Mouse (Mus musculus) left cerebral cortex, adult 18-20 months (tissue): ENCODE measurements around the gene Lmod3. TPM values are rescaled to one million over a fixed set of nuclear protein-coding genes. Genes with fewer than 3 reads are reported as not detected.
A peak's percentile ranks its signal among the peaks of the same experiment; 100 is the strongest.

Source experiments
- DNase-seq, 2 experiments: peaks; one replicate each; pipeline ENCODE4 v3.0.0; 2021 to 2022; ENCODE audit warnings: low spot score in 2 of 2, mixed read lengths in 1 of 2
- total RNA-seq, 2 experiments: library from RNA; stranded (reverse); gene quantifications; 2 replicates each; pipeline ENCODE4 v1.2.3; 2021

Gene Lmod3
- total RNA-seq, 2 experiments from 2014 or later, result not detected

- no peak for DNase-seq
Observed at GRCm38 (mm10) chr6:97234911-97235668, 17.5 kb downstream of the Lmod3 start.

GRCm38 (mm10) chr6:97227067-97227847 is 25.3 kb downstream of the Lmod3 start:
- DNase-seq, result no peak

- DNase-seq, result no peak
Observed at GRCm38 (mm10) chr6:97226083-97226491, 26.5 kb downstream of the Lmod3 start.

- no peak for DNase-seq
Observed at GRCm38 (mm10) chr6:97224505-97224904, 28.1 kb downstream of the Lmod3 start.

GRCm38 (mm10) chr6:97223566-97223965 is 29.0 kb downstream of the Lmod3 start:
- no peak for DNase-seq

GRCm38 (mm10) chr6:97222931-97223467 is 29.6 kb downstream of the Lmod3 start:
- DNase-seq, result no peak

- no peak for DNase-seq
Observed at GRCm38 (mm10) chr6:97222321-97222720, 30.2 kb downstream of the Lmod3 start.

GRCm38 (mm10) chr6:97221205-97222025 is 31.1 kb downstream of the Lmod3 start:
- DNase-seq, result peak; percentile 57 to 75

GRCm38 (mm10) chr6:97220672-97221071 is 31.9 kb downstream of the Lmod3 start:
- DNase-seq, result no peak

GRCm38 (mm10) chr6:97216154-97216821 is 36.3 kb downstream of the Lmod3 start:
- DNase-seq, result no peak

GRCm38 (mm10) chr6:97211981-97212380 is 40.6 kb downstream of the Lmod3 start:
- DNase-seq, result peak; percentile 61 to 65

GRCm38 (mm10) chr6:97210962-97211601 is 41.5 kb downstream of the Lmod3 start:
- peak in 1 of 2 experiments; percentile 25 for DNase-seq

GRCm38 (mm10) chr6:97210191-97210961 is 42.2 kb downstream of the Lmod3 start, which contains the start of gene Arl6ip5:
Gene Arl6ip5, plus strand, starts transcription at chr6:97210689.
- peak; percentile 83 to 92 for DNase-seq

GRCm38 (mm10) chr6:97209751-97210150 is 42.8 kb downstream of the Lmod3 start:
- DNase-seq, result no peak

- DNase-seq, result no peak
Observed at GRCm38 (mm10) chr6:97209201-97209600, 43.4 kb downstream of the Lmod3 start.

GRCm38 (mm10) chr6:97208406-97208805 is 44.2 kb downstream of the Lmod3 start:
- DNase-seq, result no peak

- DNase-seq, result no peak
Observed at GRCm38 (mm10) chr6:97207085-97207484, 45.5 kb downstream of the Lmod3 start.

- DNase-seq, result peak; percentile 99
Observed at GRCm38 (mm10) chr6:97205439-97205885, 47.1 kb downstream of the Lmod3 start, which contains the start of gene Uba3. Gene Uba3, minus strand, starts transcription at chr6:97205647.

- no peak for DNase-seq
Observed at GRCm38 (mm10) chr6:97204952-97205351, 47.6 kb downstream of the Lmod3 start.
